Mouse (Mus musculus) MEL (cell line): ENCODE results near the gene Farp2. TPM values are rescaled to one million over a fixed set of nuclear protein-coding genes. Genes with fewer than 3 reads are reported as not detected.

Experiments
- DNase-seq: peaks from one replicate; pipeline ENCODE4 v3.0.0; 2011; ENCODE audit warnings: low read depth, low spot score
- H3K27ac ChIP-seq: 2 replicates; pipeline ENCODE4 v1.5.1; 2012; ENCODE audit warnings: low read depth, mild to moderate bottlenecking, control low read depth, low read length, moderate library complexity; ENCODE audit not compliant: control insufficient read depth
- H3K27me3 ChIP-seq, 2 experiments: fragments of 150-350 bp in 1 of 2; sonication (generic) in 1 of 2; 2 replicates each; pipeline ENCODE4 v1.6.1; 2012; ENCODE audit warnings: low read length in 2 of 2, mild to moderate bottlenecking in 2 of 2, improper control_type of control experiment in 1 of 2, moderate library complexity in 1 of 2; ENCODE audit not compliant: insufficient read depth in 2 of 2, control insufficient read depth in 1 of 2
- H3K36me3 ChIP-seq, 2 experiments: 2 replicates each; pipeline ENCODE4 v1.6.1; 2012 to 2014; ENCODE audit warnings: low read length in 2 of 2, improper control_type of control experiment in 1 of 2, inconsistent platforms in 1 of 2, mild to moderate bottlenecking in 1 of 2; ENCODE audit not compliant: insufficient read depth in 2 of 2, control insufficient read depth in 1 of 2
- H3K4me1 ChIP-seq, 2 experiments: fragments of 150-350 bp in 1 of 2; sonication (generic) in 1 of 2; 2 replicates each; pipeline ENCODE4 v1.6.1; 2012; ENCODE audit warnings: low read length in 2 of 2, improper control_type of control experiment in 1 of 2, mild to moderate bottlenecking in 1 of 2; ENCODE audit not compliant: insufficient read depth in 2 of 2, control insufficient read depth in 1 of 2
- H3K4me3 ChIP-seq, 2 experiments: fragments of 150-350 bp in 1 of 2; sonication (generic) in 1 of 2; 2 replicates each; pipeline ENCODE4 v1.5.1; 2012; ENCODE audit warnings: low read depth in 2 of 2, low read length in 2 of 2, mild to moderate bottlenecking in 2 of 2, moderate library complexity in 2 of 2, control low read depth in 1 of 2, improper control_type of control experiment in 1 of 2; ENCODE audit not compliant: control insufficient read depth in 1 of 2, insufficient read depth in 1 of 2
- H3K79me2 ChIP-seq: 2 replicates; pipeline ENCODE4 v1.6.1; 2012; ENCODE audit warnings: mild to moderate bottlenecking, low read length, moderate library complexity; ENCODE audit not compliant: control insufficient read depth, poor library complexity, insufficient read depth
- H3K9ac ChIP-seq: 2 replicates; pipeline ENCODE4 v1.6.1; 2012; ENCODE audit warnings: low read depth, mild to moderate bottlenecking, control low read depth, low read length, moderate library complexity; ENCODE audit not compliant: control insufficient read depth, poor library complexity, severe bottlenecking
- H3K9me3 ChIP-seq: fragments of 150-350 bp; sonication (generic); replicated peaks from 2 replicates; pipeline ENCODE4 v1.6.1; 2012; ENCODE audit warnings: mild to moderate bottlenecking, low read length, improper control_type of control experiment, moderate library complexity; ENCODE audit not compliant: insufficient read depth
- CHD1 ChIP-seq: IDR thresholded peaks from 2 replicates; pipeline ENCODE4 v1.6.1; 2012; ENCODE audit warnings: low read depth, mild to moderate bottlenecking, inconsistent platforms, low read length, improper control_type of control experiment
- CHD2 ChIP-seq: IDR thresholded peaks from 2 replicates; pipeline ENCODE4 v1.6.1; 2011; ENCODE audit warnings: low read length, improper control_type of control experiment
- CTCF ChIP-seq, 3 experiments: IDR thresholded peaks in 2 of 3; conservative IDR thresholded peaks in 1 of 3; 2 replicates each; pipeline ENCODE4 v1.5.1; 2011 to 2012; ENCODE audit warnings: low read length in 3 of 3, low read depth in 2 of 3, mild to moderate bottlenecking in 2 of 3, improper control_type of control experiment in 1 of 3, inconsistent platforms in 1 of 3, mixed read lengths in 1 of 3, moderate library complexity in 1 of 3; ENCODE audit not compliant: control insufficient read depth in 1 of 3, insufficient read depth in 1 of 3, poor library complexity in 1 of 3, severe bottlenecking in 1 of 3
- E2F4 ChIP-seq: IDR thresholded peaks from 2 replicates; pipeline ENCODE4 v1.6.1; 2011; ENCODE audit warnings: low read depth, low read length, improper control_type of control experiment, borderline replicate concordance
- ELF1 ChIP-seq: IDR thresholded peaks from 2 replicates; pipeline ENCODE4 v1.6.1; 2014; ENCODE audit warnings: low read depth, mild to moderate bottlenecking, inconsistent platforms, low read length, improper control_type of control experiment, moderate library complexity
- EP300 ChIP-seq, 2 experiments: IDR thresholded peaks; 2 replicates each; pipeline ENCODE4 v1.6.1; 2011; ENCODE audit warnings: improper control_type of control experiment in 2 of 2, low read length in 2 of 2, low read depth in 1 of 2, mild to moderate bottlenecking in 1 of 2
- GABPA ChIP-seq: IDR thresholded peaks from 2 replicates; pipeline ENCODE4 v1.6.1; 2012; ENCODE audit warnings: low read depth, mild to moderate bottlenecking, inconsistent platforms, low read length, improper control_type of control experiment, moderate library complexity
- JUND ChIP-seq: IDR thresholded peaks from 2 replicates; pipeline ENCODE4 v1.6.1; 2011; ENCODE audit warnings: low read depth, mild to moderate bottlenecking, improper control_type of control experiment, low read length
- KAT2A ChIP-seq: conservative IDR thresholded peaks from 2 replicates; pipeline ENCODE4 v1.6.1; 2012; ENCODE audit warnings: low read depth, low read length, improper control_type of control experiment, inconsistent platforms
- MAX ChIP-seq: IDR thresholded peaks from 2 replicates; pipeline ENCODE4 v1.6.1; 2011; ENCODE audit warnings: low read length, improper control_type of control experiment
- MEF2A ChIP-seq: IDR thresholded peaks from 2 replicates; pipeline ENCODE4 v1.6.1; 2014; ENCODE audit warnings: low read depth, mild to moderate bottlenecking, inconsistent platforms, low read length, improper control_type of control experiment; ENCODE audit not compliant: poor library complexity, insufficient replicate concordance, severe bottlenecking; ENCODE audit errors: extremely low read depth
- MXI1 ChIP-seq: IDR thresholded peaks from 2 replicates; pipeline ENCODE4 v1.6.1; 2011; ENCODE audit warnings: mild to moderate bottlenecking, low read depth, low read length, improper control_type of control experiment
- MYC ChIP-seq: IDR thresholded peaks from 2 replicates; pipeline ENCODE4 v1.6.1; 2011; ENCODE audit warnings: low read depth, mild to moderate bottlenecking, low read length, improper control_type of control experiment, moderate library complexity
- NELFE ChIP-seq: IDR thresholded peaks from 2 replicates; pipeline ENCODE4 v1.6.1; 2011; ENCODE audit warnings: low read depth, low read length, improper control_type of control experiment
- POLR2A ChIP-seq, 2 experiments: IDR thresholded peaks; 2 replicates each; pipeline ENCODE4 v1.6.1; 2011 to 2012; ENCODE audit warnings: low read length in 2 of 2, mild to moderate bottlenecking in 2 of 2, control low read depth in 1 of 2, improper control_type of control experiment in 1 of 2, low read depth in 1 of 2, moderate library complexity in 1 of 2; ENCODE audit not compliant: control insufficient read depth in 1 of 2, insufficient read depth in 1 of 2, poor library complexity in 1 of 2
- POLR2AphosphoS2 ChIP-seq: IDR thresholded peaks from 2 replicates; pipeline ENCODE4 v1.6.1; 2011; ENCODE audit warnings: low read length, improper control_type of control experiment
- POLR2AphosphoS5 ChIP-seq: IDR thresholded peaks from 2 replicates; pipeline ENCODE4 v1.6.1; 2012; ENCODE audit warnings: low read depth, borderline replicate concordance, mild to moderate bottlenecking, inconsistent platforms, low read length, moderate library complexity, mixed read lengths
- RAD21 ChIP-seq: IDR thresholded peaks from 2 replicates; pipeline ENCODE4 v1.6.1; 2011; ENCODE audit warnings: mild to moderate bottlenecking, low read depth, low read length, improper control_type of control experiment
- SIN3A ChIP-seq: IDR thresholded peaks from 2 replicates; pipeline ENCODE4 v1.6.1; 2012; ENCODE audit warnings: low read length, improper control_type of control experiment, inconsistent platforms
- USF1 ChIP-seq: IDR thresholded peaks from 2 replicates; pipeline ENCODE4 v1.6.1; 2014; ENCODE audit warnings: low read depth, mild to moderate bottlenecking, inconsistent platforms, low read length, improper control_type of control experiment, moderate library complexity
- USF2 ChIP-seq, 2 experiments: IDR thresholded peaks; 2 replicates each; pipeline ENCODE4 v1.6.1; 2011 to 2012; ENCODE audit warnings: improper control_type of control experiment in 2 of 2, low read length in 2 of 2, borderline replicate concordance in 1 of 2, inconsistent platforms in 1 of 2, low read depth in 1 of 2, mild to moderate bottlenecking in 1 of 2; ENCODE audit not compliant: insufficient read depth in 1 of 2
- ZC3H11A ChIP-seq: IDR thresholded peaks from 2 replicates; pipeline ENCODE4 v1.6.1; 2012; ENCODE audit warnings: low read depth, mild to moderate bottlenecking, inconsistent platforms, low read length, improper control_type of control experiment
- ZKSCAN1 ChIP-seq: IDR thresholded peaks from 2 replicates; pipeline ENCODE4 v1.6.1; 2012; ENCODE audit warnings: low read depth, mild to moderate bottlenecking, inconsistent platforms, low read length, improper control_type of control experiment, moderate library complexity
- ZMIZ1 ChIP-seq: IDR thresholded peaks from 2 replicates; pipeline ENCODE4 v1.6.1; 2012; ENCODE audit warnings: low read depth, mild to moderate bottlenecking, inconsistent platforms, low read length, improper control_type of control experiment, moderate library complexity
- ZNF384 ChIP-seq: IDR thresholded peaks from 2 replicates; pipeline ENCODE4 v1.6.1; 2012; ENCODE audit warnings: low read depth, mild to moderate bottlenecking, inconsistent platforms, low read length, improper control_type of control experiment
- polyA plus RNA-seq, 2 experiments: library from polyadenylated mRNA; stranded (reverse) in 1 of 2; unstranded in 1 of 2; fragments of >175 nt in 1 of 2; fragments of >200 nt in 1 of 2; gene quantifications; 2 replicates each; pipeline versions ENCODE4 v1.2.1 to v1.2.4; 2012; ENCODE audit warnings: low replicate concordance in 2 of 2, low read depth in 1 of 2; ENCODE audit not compliant: insufficient read length in 2 of 2, insufficient read depth in 1 of 2, missing spikeins in 1 of 2
- total RNA-seq: library from RNA; depleted of rRNA; stranded (reverse); fragments of 300-350 nt; gene quantifications from 2 replicates; pipeline ENCODE4 v1.2.3, GENCODE M21; 2012

Farp2 gene
- total and polyA plus RNA-seq, 3 experiments = 9.7 to 12.0 TPM; not detected in 1

DNA sequence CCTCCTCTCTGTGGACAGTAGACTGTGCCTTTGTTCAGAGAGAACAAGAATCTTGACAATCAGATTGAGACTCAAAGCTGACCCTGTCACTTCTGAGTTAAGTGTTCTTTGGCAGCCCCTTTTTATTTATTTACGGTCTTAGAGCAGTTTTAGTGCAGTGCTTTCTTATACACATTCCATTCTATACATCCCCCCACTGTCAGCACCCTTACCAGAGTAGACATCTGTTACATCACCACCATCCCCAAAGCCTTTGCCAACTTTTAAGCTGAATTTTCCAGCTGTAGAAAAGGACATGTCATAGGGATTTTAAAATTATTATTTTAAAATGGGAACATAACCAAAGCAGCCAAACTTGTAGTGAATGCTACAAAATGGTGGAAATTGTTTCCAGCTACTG lies 10.4 kb downstream of the Farp2 start:
- no peak overlapping the region for H3K4me3 ChIP-seq
- H3K4me1 ChIP-seq = peaks cover 0 to 2% of the 10 kb centered on the region in 2 experiments; a peak in 1 of 4 replicates
- no peak for DNase-seq
- TF ChIP-seq NELFE (no peak), KAT2A (no peak), CTCF (IDR thresholded peaks at IDR 0.05 in 2 of 3, conservative IDR thresholded peaks at IDR 0.05 in 1 of 3; ENCODE audit: control insufficient read depth in 1 of 3, insufficient read depth in 1 of 3, low read depth in 2 of 3, low read length in 3 of 3, poor library complexity in 1 of 3, severe bottlenecking in 1 of 3) (no peak), ZC3H11A (no peak), ZKSCAN1 (no peak), MAX (no peak), POLR2AphosphoS5 (no peak), ZNF384 (no peak), E2F4 (no peak), CHD2 (no peak), POLR2AphosphoS2 (no peak), JUND (no peak), USF1 (no peak), GABPA (no peak), MXI1 (no peak), MEF2A (no peak), USF2 (IDR thresholded peaks at IDR 0.05; ENCODE audit: borderline replicate concordance in 1 of 2, insufficient read depth in 1 of 2, low read depth in 1 of 2, low read length in 2 of 2) (no peak)
- no peak overlapping the region for H3K27ac ChIP-seq
- H3K9ac ChIP-seq = no peak overlapping the region
- H3K36me3 ChIP-seq = no peaks in the 10 kb centered on the region
- H3K79me2 ChIP-seq = no peaks in the 10 kb centered on the region
- H3K27me3 ChIP-seq = no peaks in the 10 kb centered on the region
- no peaks in the 10 kb centered on the region for H3K9me3 ChIP-seq

DNA sequence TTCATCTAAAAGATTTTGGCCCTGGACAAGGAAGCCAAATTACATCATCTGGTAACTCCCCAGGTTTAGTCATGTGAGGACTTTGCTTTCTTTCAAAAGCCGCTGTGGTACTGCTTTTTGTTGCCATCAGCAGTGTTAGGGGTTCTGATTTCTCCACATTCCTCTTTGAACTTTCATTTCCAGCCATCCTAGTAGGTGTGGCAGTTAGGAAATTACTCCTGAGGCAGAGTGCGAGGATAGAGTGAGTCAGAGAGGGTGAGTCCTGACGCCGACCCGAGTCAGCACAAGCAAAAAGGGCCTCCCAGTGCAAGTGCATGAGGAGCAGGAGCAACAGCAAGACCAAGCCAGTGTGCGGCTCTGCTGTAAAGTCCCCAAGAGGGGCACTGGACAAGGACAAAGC lies 17.9 kb downstream of the Farp2 start:
- Histone ChIP-seq H3K4me3 (no peak overlapping the region), H3K9me3 (no peaks in the 10 kb centered on the region), H3K27me3 (no peaks in the 10 kb centered on the region), H3K79me2 (no peaks in the 10 kb centered on the region), H3K4me1 (no peaks in the 10 kb centered on the region), H3K27ac (no peak overlapping the region), H3K36me3 (peaks cover 0 to 6% of the 10 kb centered on the region in 2 experiments; a peak in 2 of 4 replicates), H3K9ac (no peak overlapping the region)
- DNase-seq = no peak
- no peak for TF ChIP-seq SIN3A
- no peak for TF ChIP-seq RAD21
- TF ChIP-seq USF2 (IDR thresholded peaks at IDR 0.05; ENCODE audit: borderline replicate concordance in 1 of 2, insufficient read depth in 1 of 2, low read depth in 1 of 2, low read length in 2 of 2) = no peak
- TF ChIP-seq MYC = no peak
- no peak for TF ChIP-seq MAX
- no peak for TF ChIP-seq CHD1
- TF ChIP-seq ELF1 = no peak
- TF ChIP-seq E2F4 = no peak
- no peak for TF ChIP-seq EP300 (IDR thresholded peaks at IDR 0.05; ENCODE audit: low read depth in 1 of 2, low read length in 2 of 2)
- TF ChIP-seq POLR2AphosphoS5 = no peak
- TF ChIP-seq POLR2A (IDR thresholded peaks at IDR 0.05; ENCODE audit: control insufficient read depth in 1 of 2, insufficient read depth in 1 of 2, low read depth in 1 of 2, low read length in 2 of 2, poor library complexity in 1 of 2) = no peak
- no peak for TF ChIP-seq ZC3H11A
- TF ChIP-seq POLR2AphosphoS2 = no peak
- no peak for TF ChIP-seq ZMIZ1
